Mouse (Mus musculus): ENCODE measurements at regions not wholly inside any gene's neighbourhood (a gene's known extent, or its start where the extent isn't known, plus 50 kb on each side); places are given as distances from the start of the nearest gene placed in this dataset.

GRCm38 (mm10) chr10:43764581-43764980, 137.0 kb downstream of the Qrsl1 start:
- dilution Hi-C loops (cut with MboI; ENCODE audit: extremely low pct_ligation_motif_present, extremely low pct_unique_long_range_greater_than_20kb, low sequenced_read_pairs) = no loop called here
- in situ Hi-C loops (cut with MboI; ENCODE audit: low pct_ligation_motif_present, low pct_unique_long_range_greater_than_20kb, low sequenced_read_pairs) = no loop called here
- Histone ChIP-seq H3K79me2 (replicated peaks; ENCODE audit: control insufficient read depth, extremely low read depth, insufficient read depth, poor library complexity, severe bottlenecking) (no peaks in the 10 kb centered on the region), H3K4me1 (ENCODE audit: control insufficient read depth in 1 of 2, insufficient read depth in 2 of 2) (peaks cover 5 to 21% of the 10 kb centered on the region in 2 experiments; a peak in 3 of 4 replicates), H3K36me3 (replicated peaks in 1 of 2; ENCODE audit: control insufficient read depth in 1 of 2, insufficient read depth in 1 of 2, low read length in 1 of 2) (peaks cover 55 to 91% of the 10 kb centered on the region in 2 experiments), H3K4me2 (ENCODE audit: insufficient read depth, low read depth, poor library complexity, severe bottlenecking) (no peak overlapping the region), H3K27ac (ENCODE audit: insufficient read depth, low read depth) (peak overlapping the region; percentile 30; the same call in 1 of the 2 replicates), H3K9me3 (replicated peaks; ENCODE audit: low read length) (peaks cover 56% of the 10 kb centered on the region), H3K4me3 (replicated peaks in 1 of 3; ENCODE audit: low read depth in 2 of 3, low read length in 2 of 3, poor library complexity in 1 of 3) (no peak overlapping the region), H3K27me3 (replicated peaks) (no peaks in the 10 kb centered on the region), H3K9ac (ENCODE audit: insufficient read depth, low read depth) (no peak overlapping the region)
- DNase-seq (ENCODE audit: extremely low read depth) = no peak
- TF ChIP-seq CHD2 (IDR thresholded peaks at IDR 0.05; ENCODE audit: low read length) = no peak
- no peak for TF ChIP-seq NELFE (IDR thresholded peaks at IDR 0.05; ENCODE audit: low read depth, low read length)
- TF ChIP-seq CHD1 (IDR thresholded peaks at IDR 0.05; ENCODE audit: low read depth, low read length) = no peak
- no peak for TF ChIP-seq NRF1 (IDR thresholded peaks at IDR 0.05; ENCODE audit: low read depth, low read length)
- TF ChIP-seq ZMIZ1 (IDR thresholded peaks at IDR 0.05; ENCODE audit: low read depth, low read length) = no peak
- no peak for TF ChIP-seq RAD21 (IDR thresholded peaks at IDR 0.05; ENCODE audit: low read depth, low read length)
- TF ChIP-seq EP300 (IDR thresholded peaks at IDR 0.05; ENCODE audit: low read length) = no peak
- no peak for TF ChIP-seq USF1 (IDR thresholded peaks at IDR 0.05; ENCODE audit: low read depth, low read length)
- no peak for TF ChIP-seq MEF2A (IDR thresholded peaks at IDR 0.05; ENCODE audit: borderline replicate concordance, low read depth, low read length)
- no peak for TF ChIP-seq KAT2A (IDR thresholded peaks at IDR 0.05; ENCODE audit: insufficient replicate concordance, low read length)
- no peak for TF ChIP-seq MAX (IDR thresholded peaks at IDR 0.05; ENCODE audit: low read length)
- TF ChIP-seq ZKSCAN1 (IDR thresholded peaks at IDR 0.05; ENCODE audit: borderline replicate concordance, low read depth, low read length) = no peak
- no peak for TF ChIP-seq POLR2AphosphoS2 (IDR thresholded peaks at IDR 0.05; ENCODE audit: low read depth, low read length)
- no peak for TF ChIP-seq USF2 (conservative IDR thresholded peaks at IDR 0.05; ENCODE audit: low read depth, low read length)

GRCm38 (mm10) chr10:43765275-43765674, 136.3 kb downstream of the Qrsl1 start:
- peaks cover 5 to 16% of the 10 kb centered on the region in 2 experiments; a peak in 3 of 4 replicates for H3K4me1 ChIP-seq (ENCODE audit: control insufficient read depth in 1 of 2, insufficient read depth in 2 of 2)
- no peak for DNase-seq (ENCODE audit: extremely low read depth)
- H3K27me3 ChIP-seq (replicated peaks) = no peaks in the 10 kb centered on the region
- in situ Hi-C loops (cut with MboI; ENCODE audit: low pct_ligation_motif_present, low pct_unique_long_range_greater_than_20kb, low sequenced_read_pairs) = no loop called here
- H3K27ac ChIP-seq (ENCODE audit: insufficient read depth, low read depth) = no peak overlapping the region
- no peak for TF ChIP-seq MAZ (IDR thresholded peaks at IDR 0.05; ENCODE audit: low read depth, low read length)
- H3K36me3 ChIP-seq (replicated peaks in 1 of 2; ENCODE audit: control insufficient read depth in 1 of 2, insufficient read depth in 1 of 2, low read length in 1 of 2) = peaks cover 49 to 84% of the 10 kb centered on the region in 2 experiments
- no peak overlapping the region for H3K4me2 ChIP-seq (ENCODE audit: insufficient read depth, low read depth, poor library complexity, severe bottlenecking)
- peaks cover 51% of the 10 kb centered on the region for H3K9me3 ChIP-seq (replicated peaks; ENCODE audit: low read length)
- no peak overlapping the region for H3K9ac ChIP-seq (ENCODE audit: insufficient read depth, low read depth)
- no peaks in the 10 kb centered on the region for H3K79me2 ChIP-seq (replicated peaks; ENCODE audit: control insufficient read depth, extremely low read depth, insufficient read depth, poor library complexity, severe bottlenecking)
- dilution Hi-C loops (cut with MboI; ENCODE audit: extremely low pct_ligation_motif_present, extremely low pct_unique_long_range_greater_than_20kb, low sequenced_read_pairs) = no loop called here
- H3K4me3 ChIP-seq (replicated peaks in 1 of 3; ENCODE audit: low read depth in 2 of 3, low read length in 2 of 3, poor library complexity in 1 of 3) = no peak overlapping the region
